Mouse (Mus musculus) gastrocnemius, adult 18-20 months (tissue): ENCODE measurements around the gene Rab40c. TPM values are rescaled to one million over a fixed set of nuclear protein-coding genes. Genes with fewer than 3 reads are reported as not detected.

Experiments
- DNase-seq: peaks from one replicate; pipeline ENCODE4 v3.0.0; 2021; ENCODE audit warnings: low spot score
- total RNA-seq, 2 experiments: library from RNA; stranded (reverse); gene quantifications; 2 replicates each; pipeline ENCODE4 v1.2.3; 2021

The Rab40c gene
- total RNA-seq, 2 experiments from 2014 or later = 7.6 to 11.1 TPM

DNA sequence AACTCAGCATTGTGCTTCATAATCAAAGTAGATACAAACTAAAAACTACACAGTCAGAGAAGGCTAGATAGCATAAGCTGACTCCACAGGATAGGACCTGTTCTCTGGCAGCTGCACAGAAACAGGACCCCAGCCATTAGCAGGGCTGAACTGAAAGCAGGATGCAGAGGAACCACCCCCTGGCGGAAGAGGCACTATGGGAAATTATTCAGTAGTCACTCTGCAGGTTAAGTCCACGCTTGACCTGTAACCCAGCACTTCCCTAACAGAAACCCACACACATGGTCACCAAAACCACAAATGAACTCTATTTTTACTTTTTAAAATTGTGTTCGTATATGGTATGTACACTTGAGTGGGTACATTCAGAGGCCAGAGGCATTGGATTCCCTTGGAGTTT is 16.5 kb downstream of the Rab40c start:
- DNase-seq = no peak

DNA sequence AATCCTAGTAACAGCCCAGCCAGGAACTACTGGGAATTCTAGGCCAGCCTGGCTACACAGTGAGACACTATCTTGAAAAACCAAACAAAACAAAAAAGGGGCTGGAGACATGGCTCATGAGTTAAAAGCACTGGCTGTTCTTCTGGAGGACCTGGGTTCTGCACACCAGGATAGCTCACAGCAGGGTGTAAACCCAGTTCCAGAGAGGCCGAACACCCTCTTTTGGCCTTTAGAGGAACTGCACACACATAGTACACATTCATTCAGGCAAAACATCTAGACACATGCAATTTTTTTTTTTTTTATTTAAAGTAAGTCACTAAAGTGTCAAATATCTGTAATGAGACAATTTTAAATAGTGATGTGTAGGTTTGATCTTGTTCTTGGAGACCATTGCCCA is 19.3 kb downstream of the Rab40c start:
- DNase-seq = no peak

DNA sequence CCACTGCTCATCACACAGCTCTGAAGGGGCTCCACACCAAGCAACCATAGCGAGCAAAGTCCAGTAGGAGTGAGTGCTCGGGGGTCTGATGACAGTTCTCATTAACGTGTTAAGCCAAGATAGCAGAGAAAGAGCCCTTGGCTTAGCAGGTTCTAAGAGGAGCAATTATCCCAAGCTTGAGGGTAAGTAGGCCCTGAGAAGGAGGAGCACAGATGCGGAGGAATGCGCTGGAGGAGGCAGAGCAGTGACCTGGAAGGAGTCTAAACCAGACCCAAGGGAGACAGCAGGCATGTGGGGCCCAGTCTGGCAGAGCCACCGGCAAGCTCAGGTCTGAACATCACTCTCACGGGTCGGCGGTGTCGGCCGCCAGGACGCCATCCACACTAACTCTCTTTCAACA is 23.6 kb downstream of the Rab40c start:
- no peak for DNase-seq

DNA sequence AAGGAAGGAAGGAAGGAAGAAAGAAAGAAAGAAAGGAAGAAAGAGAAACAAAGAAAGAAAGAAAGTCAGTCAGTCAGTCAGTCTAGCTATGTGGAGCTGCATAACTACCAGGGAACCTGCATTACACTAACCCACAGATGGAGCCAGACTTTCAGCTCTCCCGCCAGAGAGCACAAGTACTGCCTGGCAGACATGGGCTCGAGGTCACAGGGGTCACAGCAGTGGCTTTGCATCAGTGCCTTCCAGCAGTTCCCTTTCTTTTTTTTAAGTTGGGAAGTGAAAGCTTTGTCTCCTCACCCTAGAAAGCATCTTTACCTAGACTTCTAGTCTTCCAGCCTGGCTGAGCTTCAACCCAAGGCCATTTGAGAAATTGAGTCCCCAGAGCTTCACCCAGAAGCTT is 24.1 kb downstream of the Rab40c start:
- no peak for DNase-seq

DNA sequence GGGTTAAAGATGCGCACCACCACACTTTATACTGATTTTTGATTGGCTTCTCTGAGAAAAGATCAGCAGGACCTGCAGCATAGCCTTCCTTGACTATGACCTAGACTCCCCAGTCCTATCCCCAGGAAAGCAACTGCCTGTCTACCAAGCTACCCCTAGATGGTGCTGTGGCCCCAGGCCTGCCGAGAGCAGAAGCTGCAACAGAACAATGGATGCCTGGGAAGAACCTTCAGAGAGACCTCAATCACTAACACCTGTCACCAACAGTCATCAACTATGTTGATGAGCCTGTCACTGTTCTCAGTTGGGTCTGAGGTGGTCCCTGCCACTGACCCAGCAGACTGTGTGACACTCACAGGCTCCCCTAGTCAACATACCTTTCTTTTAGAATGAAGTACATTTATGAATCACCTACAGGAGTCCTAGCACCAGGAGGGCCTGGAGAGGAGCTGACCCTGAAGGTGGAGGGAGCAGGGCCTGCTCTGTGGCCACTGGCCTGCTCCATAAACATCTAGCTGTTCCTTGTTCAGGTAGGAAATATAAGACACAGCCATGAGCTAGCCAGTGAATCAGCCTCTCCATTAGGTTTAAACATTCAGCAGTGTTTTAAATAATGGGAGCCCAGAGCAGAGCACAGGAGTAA is 25.4 kb downstream of the Rab40c start:
- peak; percentile 60 for DNase-seq

DNA sequence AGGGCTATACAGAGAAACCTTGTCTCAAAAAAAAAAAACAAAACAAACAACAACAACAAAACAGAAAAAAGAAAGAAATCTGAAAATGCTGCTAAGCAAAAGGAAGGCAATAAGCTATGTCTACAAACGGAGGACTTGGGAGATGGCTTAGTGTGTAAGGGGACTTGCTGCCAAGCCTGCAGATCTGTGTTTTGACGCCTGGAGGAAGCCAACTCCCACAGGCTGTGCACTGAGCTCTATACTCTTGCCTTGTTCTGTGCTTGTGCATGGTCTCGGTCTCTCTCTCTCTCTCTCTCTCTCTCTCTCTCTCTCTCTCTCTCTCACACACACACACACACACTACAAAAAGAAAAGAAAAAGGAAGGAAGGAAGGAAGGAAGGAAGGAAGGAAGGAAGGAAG is 30.7 kb downstream of the Rab40c start:
- no peak for DNase-seq

DNA sequence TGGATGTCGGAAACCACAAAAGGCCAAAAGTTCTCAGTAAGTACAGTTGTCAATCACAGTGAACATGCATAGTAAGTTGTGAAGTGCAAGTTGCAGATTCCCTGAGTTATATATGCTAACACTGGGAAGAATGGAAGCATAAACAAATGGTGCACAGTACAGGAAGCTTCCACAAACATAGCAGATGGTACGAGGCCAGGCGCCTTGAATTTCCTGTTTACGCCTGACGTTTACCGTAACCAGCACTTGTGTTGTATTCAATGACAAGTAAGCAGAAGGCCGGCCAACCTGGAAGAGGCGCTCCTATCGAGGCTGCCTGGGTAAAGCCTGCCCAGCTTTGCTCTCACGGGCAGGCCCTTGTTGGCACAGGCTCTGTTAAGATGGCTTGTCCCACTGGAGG is 32.1 kb downstream of the Rab40c start:
- no peak for DNase-seq

DNA sequence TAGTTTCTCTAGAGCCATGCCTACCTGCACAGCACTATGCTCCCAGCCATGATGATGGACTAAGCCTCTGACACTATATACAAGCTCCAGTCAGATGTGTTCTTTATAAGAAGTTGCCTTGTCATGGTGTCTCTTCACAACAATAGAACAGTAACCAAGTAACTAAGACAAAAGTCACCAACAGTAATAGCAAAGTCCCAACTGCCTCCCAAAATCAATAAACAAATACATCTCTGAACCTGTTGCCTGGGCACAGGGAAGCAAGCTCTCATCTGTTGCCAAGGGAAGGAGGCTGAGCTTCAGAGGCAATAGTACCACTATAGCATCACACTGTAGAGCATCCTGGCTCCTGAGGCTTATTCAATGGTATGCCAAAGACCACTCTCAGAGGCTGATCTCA is 32.7 kb downstream of the Rab40c start:
- no peak for DNase-seq

DNA sequence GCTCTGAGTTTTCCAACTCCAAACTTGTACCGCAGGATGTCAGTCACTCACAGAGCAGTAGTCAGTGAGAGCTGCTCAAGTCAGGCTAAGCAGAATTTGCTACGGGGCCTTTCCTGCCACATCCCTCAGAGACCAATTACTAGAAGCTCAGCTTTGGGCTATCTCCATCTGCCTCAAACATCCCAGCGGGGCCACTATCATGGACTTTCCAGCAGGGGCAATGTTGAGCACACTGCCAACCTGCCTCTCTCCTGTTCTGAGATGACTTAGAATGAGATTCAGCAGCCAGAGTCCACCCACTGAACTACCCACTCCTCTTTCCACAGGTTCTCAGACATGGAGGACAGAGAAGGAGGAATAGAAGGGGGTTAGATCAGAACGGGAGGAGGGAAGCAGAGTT is 33.9 kb downstream of the Rab40c start:
- no peak for DNase-seq

DNA sequence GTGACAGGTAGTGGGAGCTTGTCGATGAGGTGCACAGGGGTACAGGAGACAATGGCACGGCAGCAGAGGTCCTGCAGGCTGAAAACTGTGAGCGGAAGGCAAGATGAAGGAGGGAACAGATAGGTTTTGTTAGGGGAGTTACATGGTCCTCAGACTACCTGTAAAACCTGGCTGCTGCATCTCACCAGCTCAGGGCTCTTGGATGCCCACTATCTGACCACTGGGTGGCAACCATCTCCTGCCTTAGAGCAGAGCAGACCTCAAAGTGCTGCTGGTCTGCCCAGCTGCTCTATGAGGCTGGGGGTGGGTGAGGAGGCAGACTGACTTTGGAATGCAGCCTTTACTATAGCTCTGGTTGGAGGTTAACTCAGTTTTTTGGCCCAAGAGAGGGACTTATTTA is 35.7 kb downstream of the Rab40c start:
- no peak for DNase-seq

DNA sequence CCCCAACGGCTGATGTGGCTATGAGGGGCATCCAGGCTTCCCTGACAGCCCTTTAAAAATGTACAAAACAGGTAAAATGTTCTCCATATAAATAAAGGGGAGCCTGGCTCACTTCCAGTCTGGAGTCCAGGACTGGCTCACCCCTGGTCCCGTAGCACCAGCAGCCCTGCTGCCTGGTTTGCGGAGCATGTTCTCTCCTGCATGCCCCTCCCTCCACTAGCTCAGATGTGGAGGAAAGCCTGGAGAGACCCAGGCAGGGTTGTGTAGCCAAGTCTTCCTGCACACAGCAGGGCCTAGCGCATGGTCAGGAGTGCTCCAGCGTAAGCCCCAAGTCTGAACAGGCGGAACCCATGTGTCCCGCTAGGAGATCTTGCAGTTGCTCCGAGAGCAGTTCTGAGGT is 36.3 kb downstream of the Rab40c start:
- no peak for DNase-seq

DNA sequence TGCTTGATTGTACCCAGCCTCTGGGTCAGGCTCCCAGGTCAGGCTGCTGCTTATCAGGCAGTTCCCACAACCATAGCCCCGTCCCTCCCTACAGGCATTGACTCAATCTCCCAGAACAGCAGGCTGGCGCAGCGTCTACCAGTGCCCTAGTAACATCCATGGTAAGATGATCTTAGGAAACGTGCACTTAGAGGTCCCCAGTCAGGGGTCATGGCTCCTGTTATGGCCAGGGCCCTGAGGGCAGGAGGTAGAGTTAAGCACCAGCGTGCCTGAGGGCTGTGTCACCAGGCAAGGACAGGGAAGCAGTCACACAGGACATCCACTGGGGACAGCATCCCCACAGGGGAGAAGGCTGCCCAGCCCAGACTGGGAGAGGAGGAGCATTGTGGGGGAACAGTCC is 37.2 kb downstream of the Rab40c start:
- DNase-seq = no peak

DNA sequence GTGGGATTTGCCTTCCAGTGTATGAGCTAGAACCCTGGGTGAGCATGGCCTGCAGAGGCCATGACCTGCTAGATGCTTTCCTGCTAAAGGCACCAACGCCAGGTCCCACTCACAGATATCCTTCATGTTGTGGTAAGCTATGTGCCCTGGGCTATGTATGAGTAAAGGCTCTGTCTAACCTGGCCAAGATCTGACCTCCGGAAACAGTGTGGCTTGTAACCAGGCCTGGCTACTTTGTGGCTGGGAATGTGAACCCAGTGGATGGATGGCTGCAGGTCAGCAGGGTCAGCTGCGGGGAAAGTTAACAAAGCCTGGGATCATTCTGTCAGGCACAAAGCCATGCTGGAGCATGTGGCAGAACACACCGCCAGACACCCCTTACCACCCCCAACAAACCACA is 37.8 kb downstream of the Rab40c start:
- no peak for DNase-seq

DNA sequence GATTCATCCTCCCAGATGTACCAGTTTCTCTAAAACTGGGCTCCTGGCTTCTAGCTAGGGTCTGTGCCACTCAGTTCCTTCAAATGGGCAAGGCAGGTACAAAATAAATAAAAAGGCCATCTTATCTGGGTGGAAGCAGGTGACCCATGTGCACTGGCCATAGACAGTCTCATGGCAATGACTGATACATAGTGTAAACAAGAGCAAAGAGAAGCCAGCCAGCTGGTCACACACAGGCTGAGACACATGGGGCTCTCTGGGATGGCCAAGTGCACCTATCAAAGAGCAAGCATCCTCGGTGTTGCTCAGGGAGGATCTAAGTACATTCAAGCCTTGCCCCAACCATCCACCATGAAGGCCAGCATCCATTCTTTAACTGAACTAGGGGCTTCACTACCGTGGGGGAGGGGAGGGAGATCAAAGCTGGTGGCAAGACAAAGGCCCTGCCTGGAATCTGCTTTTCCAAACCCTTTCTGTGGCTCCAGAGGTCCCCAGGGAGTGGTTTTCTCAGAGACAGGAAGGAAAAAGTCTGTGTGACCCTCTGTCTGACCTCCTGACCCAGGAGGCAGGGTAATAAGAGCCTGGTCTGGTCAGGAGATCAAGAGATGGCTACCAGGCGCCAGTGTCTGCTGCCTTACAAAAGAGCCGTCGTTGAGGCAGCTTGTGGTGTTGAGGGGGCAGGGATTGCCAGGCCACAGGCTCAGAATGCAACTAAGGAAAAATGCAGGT is 38.5 kb downstream of the Rab40c start:
- DNase-seq = no peak

DNA sequence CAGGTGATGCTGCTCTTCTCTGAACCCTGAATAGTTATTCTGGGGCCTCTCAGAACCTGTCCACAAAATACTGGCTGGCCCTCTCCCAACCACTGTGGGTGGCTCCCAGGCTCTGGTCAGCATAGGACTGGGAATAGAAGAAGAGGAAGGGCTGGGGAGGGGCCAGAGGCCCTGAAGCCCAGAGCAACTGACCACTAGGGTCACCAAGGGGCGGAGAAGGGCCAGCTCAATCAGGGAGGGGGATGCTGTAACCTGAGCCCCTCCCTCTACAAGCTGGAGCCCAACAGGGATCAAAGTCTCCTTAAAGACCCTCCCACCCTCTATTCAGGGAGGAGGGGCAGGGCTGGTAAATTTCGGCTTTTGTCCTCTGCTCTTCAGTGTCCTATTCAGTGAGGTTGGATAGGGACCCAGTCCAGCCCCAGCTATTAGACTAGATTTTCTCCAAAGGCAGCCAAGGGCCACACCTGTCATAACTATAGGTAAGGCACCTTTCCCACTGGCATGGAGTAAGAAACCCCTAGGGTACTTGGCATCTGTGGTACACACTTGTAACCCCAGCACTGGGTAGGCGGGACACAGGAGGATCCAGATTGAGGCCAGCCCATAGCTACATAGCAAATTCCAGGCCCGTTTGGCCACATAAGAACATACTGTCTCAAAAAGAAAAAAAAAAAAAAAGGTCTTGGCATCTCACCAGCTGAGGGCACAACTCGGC is 39.2 kb downstream of the Rab40c start, which contains the start of gene Wfikkn1:
TSS of gene Wfikkn1 (minus strand) at position 663 of the 715 bp plus-strand sequence.
- DNase-seq = no peak

DNA sequence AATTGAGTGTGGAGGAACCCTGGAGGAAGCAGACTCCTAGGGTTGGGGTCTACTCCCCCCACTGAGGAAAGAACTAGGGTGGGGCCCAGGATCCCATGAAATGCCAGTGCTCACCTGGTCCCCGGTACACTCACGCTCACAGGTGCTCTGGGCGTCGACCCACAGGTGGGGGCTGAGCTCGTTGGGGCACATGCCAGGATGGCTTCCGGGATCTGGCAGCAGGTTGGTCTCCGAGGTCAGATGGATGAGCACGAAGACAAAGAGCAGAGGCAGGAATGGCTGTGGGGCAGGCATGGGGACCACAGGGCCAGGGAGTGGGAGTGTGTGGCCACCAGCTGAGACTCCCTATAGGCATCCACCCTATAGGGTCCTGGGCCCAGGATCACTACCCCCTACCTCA is 39.8 kb downstream of the Rab40c start:
- no peak for DNase-seq

DNA sequence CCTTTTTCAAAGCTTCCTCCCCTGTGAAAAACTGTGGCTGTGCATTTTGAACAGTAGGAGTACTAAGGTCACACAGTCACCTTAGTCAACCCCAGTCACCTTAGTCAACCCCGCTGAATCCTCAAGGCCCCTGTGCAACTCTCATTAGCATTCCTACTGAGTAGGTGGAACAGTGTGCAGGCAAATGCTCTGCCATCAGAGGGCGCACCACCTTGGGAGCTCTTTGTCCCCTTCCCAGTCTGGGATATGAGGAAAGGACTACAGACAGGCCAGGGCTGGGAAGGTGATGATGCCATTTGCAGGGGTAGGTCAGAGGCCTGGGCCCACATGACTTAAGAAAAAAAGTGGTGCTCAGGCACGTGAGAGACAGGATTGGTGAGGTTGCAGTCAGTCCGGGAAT is 40.3 kb downstream of the Rab40c start:
- DNase-seq = no peak

DNA sequence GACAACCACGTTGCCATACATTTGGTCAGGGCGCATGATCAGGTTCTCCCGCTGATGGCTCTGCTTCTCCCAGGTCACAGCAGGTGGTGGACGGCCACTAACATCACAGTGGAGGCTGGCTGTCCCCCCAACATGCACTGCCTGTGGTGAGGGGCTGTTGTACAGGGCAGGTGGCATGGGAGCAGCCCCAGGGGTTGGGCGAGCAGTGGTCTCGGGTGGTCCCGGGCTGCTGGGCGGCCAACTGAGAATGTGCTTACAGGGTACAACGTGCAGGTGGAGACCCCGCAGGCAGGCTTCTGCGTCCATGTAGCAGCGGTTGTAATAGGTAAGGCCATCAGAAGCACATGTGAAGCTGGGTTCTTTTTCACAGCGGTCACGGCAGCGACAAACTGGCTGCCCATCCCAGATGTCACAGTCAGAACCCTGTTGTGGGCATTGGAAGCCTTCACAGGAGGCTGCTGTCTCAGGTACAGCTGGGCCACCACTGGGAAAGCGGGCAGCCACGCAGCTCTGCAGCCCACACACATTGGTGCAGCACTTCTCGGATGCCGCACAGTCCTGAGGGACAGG is 40.8 kb downstream of the Rab40c start:
- no peak for DNase-seq

DNA sequence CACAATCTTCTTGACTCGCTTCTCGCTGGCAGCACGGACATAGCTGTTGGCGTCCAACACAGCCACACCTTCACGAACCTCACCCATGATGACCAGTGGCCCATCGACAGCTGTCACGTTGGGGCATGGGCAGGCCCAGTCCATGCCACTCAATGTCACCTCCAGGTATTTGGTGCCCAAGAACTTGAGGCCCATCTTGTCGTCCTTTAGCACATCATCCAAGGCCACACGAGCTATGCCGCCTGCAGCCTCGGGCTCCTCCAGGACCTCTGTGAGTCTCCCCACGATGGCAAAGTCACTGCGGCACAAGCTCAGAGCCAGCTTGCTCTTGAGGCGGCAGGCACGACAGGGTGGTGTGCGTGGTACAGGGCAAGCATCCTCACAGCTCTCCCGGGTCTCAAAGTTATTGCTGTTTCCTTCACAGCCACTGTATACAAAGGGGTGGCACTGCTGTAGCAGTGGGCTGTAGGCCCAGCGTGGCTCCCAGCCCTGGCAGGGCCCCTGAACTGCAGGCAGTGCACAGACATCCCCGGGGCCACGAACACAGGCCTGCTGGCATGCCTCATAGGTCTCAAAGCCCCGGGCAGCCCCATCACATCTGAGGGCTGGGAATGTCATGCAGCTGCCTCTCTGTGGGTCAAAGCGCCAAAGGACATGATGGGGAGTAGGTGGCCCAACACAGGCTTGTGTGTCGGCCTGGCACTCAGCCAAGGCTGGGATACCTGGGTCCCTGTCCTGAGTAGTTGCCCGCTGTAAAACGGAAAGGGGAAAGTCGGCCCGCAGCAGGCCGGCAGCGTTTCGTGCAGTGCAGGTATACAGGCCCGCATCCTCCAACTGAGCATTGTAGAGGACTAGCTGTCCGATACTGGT is 41.6 kb downstream of the Rab40c start:
- no peak for DNase-seq

DNA sequence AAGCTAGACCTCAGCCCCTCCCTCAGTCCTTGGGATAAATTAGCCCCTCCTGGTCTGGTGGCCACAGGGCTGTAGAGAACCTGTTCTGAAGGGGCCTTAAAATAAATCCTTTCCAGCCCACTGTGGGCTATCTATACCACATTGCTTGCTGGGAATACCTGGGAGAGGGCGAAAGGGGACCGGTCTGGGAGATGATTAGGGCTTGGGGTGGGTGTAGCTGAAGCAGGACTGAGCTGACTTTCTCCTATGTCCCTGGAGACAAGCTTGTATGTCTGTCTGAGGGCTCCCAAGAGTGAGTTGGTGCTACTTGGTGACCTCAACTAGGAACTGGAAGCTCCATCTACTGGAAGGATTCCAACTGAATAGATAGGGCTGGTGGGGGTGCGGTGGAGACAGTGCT is 42.5 kb downstream of the Rab40c start:
- no peak for DNase-seq

DNA sequence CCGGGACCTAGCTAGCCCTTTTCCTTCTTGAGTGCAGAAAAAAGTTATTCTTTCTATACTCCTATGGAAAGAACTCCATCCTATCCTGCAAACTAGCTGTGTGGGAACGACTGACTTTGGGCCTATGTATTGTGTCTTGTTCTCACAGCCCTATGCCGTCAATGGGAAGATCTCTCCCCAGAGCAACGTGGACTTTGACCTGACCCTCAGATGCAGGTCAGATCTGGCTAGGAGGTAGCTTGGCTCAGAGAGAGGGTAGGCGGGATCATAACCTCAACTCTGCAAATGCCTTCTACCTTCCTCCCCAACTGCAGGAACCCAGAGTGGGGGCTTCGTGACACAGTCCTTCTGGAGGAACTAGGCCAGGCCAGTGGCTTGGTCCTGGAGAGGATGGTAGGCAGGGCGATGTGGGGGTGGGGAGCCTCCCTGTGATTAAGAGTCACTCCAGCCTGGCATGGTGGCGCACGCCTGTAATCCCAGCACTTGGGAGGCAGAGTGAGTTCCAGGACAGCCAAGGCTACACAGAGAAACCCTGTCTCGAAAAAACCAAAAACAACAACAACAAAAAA is 43.1 kb downstream of the Rab40c start:
- DNase-seq = no peak
